Mouse (Mus musculus) G1E (cell line): ENCODE results near the gene Maged1.

Experiments
- CTCF ChIP-seq: IDR thresholded peaks from 2 replicates; pipeline ENCODE4 v1.5.1; 2012; ENCODE audit warnings: low read depth, low read length, inconsistent platforms, mixed read lengths
- GATA1 ChIP-seq: IDR thresholded peaks from 2 replicates; pipeline ENCODE4 v1.6.1; 2012; ENCODE audit warnings: borderline replicate concordance, low read length, inconsistent platforms, mixed read lengths
- POLR2AphosphoS5 ChIP-seq: IDR thresholded peaks from 2 replicates; pipeline ENCODE4 v1.6.1; 2012; ENCODE audit warnings: low read depth, low read length, inconsistent platforms; ENCODE audit not compliant: insufficient replicate concordance
- TAL1 ChIP-seq: conservative IDR thresholded peaks from 2 replicates; pipeline ENCODE4 v1.6.1; 2012; ENCODE audit warnings: low read depth, low read length, inconsistent platforms, mixed read lengths

GRCm38 (mm10) chrX:94530301-94530700, 11.6 kb downstream of the Maged1 start:
- TF ChIP-seq CTCF (no peak), GATA1 (no peak), TAL1 (no peak), POLR2AphosphoS5 (no peak)
